ENCODE assay signal across 19 mouse cellular contexts in genomic region chr11:36535591-36535990, GRCm38 (mm10).
DNase-seq lines count a peak whose midpoint lies in the region; ATAC-seq and TF ChIP-seq lines count a peak whose summit lies in the region.
"Had no signal": no experiment of that assay in that cellular context is flagged by ENCODE, and none has a peak within 500 bp of the region (broad histone marks: within the 10 kb centered on the region; RNA-seq: fewer than 3 reads in every experiment).

No protein-coding gene starts in this region.

- H3K9ac ChIP-seq in kidney, embryonic 14.5 days (ENCODE audit: low read depth, low read length), result no peak overlapping the region
- no peak overlapping the region for H3K9ac ChIP-seq in midbrain, embryonic 13.5 days (replicated peaks)
- no peak overlapping the region for H3K9ac ChIP-seq in midbrain, postnatal 0 days (replicated peaks; ENCODE audit: low read length, poor library complexity, severe bottlenecking)
- H3K9ac ChIP-seq: embryonic facial prominence, embryonic 13.5 days; hindbrain, embryonic 13.5 days; liver, postnatal 0 days had no signal

- H3K27ac ChIP-seq in kidney, embryonic 14.5 days (ENCODE audit: low read depth, low read length), result no peak overlapping the region
- peak overlapping the region; percentile 35; the same call in 1 of the 2 replicates for H3K27ac ChIP-seq in midbrain, embryonic 13.5 days
- no peak overlapping the region for H3K27ac ChIP-seq in midbrain, postnatal 0 days (ENCODE audit: low read depth, low read length)
- H3K27ac ChIP-seq: embryonic facial prominence, embryonic 13.5 days; hindbrain, embryonic 13.5 days; limb, embryonic 10.5 days had no signal

- no peaks in the 10 kb centered on the region for H3K36me3 ChIP-seq in kidney, embryonic 14.5 days (ENCODE audit: control insufficient read depth, insufficient read depth, low read length)
- no peaks in the 10 kb centered on the region for H3K36me3 ChIP-seq in midbrain, embryonic 13.5 days
- no peaks in the 10 kb centered on the region for H3K36me3 ChIP-seq in midbrain, postnatal 0 days (ENCODE audit: insufficient read depth, low read length)
- H3K36me3 ChIP-seq: embryonic facial prominence, embryonic 13.5 days; hindbrain, embryonic 13.5 days; limb, embryonic 10.5 days had no signal

- no peak overlapping the region for H3K4me2 ChIP-seq in kidney, embryonic 14.5 days (replicated peaks; ENCODE audit: low read depth, low read length)
- H3K4me2 ChIP-seq in midbrain, embryonic 13.5 days (replicated peaks), result no peak overlapping the region
- H3K4me2 ChIP-seq in midbrain, postnatal 0 days (ENCODE audit: low read depth, low read length, poor library complexity, severe bottlenecking), result no peak overlapping the region
- H3K4me2 ChIP-seq: embryonic facial prominence, embryonic 13.5 days; hindbrain, embryonic 13.5 days had no signal

- 89% methylated on average over 3 of the region's 3 CpGs for WGBS in kidney, embryonic 14.5 days
- 97% methylated on average over 3 of the region's 3 CpGs for WGBS in midbrain, embryonic 13.5 days
- WGBS in midbrain, postnatal 0 days, result 74% methylated on average over 3 of the region's 3 CpGs

- no peak overlapping the region for H3K4me3 ChIP-seq in kidney, embryonic 14.5 days (ENCODE audit: low read length)
- H3K4me3 ChIP-seq in midbrain, embryonic 13.5 days (replicated peaks), result no peak overlapping the region
- H3K4me3 ChIP-seq in midbrain, postnatal 0 days (ENCODE audit: low read depth, low read length), result no peak overlapping the region
- H3K4me3 ChIP-seq: embryonic facial prominence, embryonic 13.5 days; hindbrain, embryonic 13.5 days; limb, embryonic 10.5 days had no signal

- H3K9me3 ChIP-seq in kidney, embryonic 14.5 days (ENCODE audit: control insufficient read depth, low read length), result no peaks in the 10 kb centered on the region
- no peaks in the 10 kb centered on the region for H3K9me3 ChIP-seq in midbrain, embryonic 13.5 days
- H3K9me3 ChIP-seq in midbrain, postnatal 0 days (ENCODE audit: low read length), result no peaks in the 10 kb centered on the region
- H3K9me3 ChIP-seq: embryonic facial prominence, embryonic 13.5 days; hindbrain, embryonic 13.5 days; limb, embryonic 10.5 days had no signal

- no peaks in the 10 kb centered on the region for H3K4me1 ChIP-seq in kidney, embryonic 14.5 days (ENCODE audit: control insufficient read depth, insufficient read depth, low read length)
- peaks cover 6% of the 10 kb centered on the region for H3K4me1 ChIP-seq in midbrain, embryonic 13.5 days (replicated peaks)
- no peaks in the 10 kb centered on the region; the same call in 1 of the 2 replicates for H3K4me1 ChIP-seq in midbrain, postnatal 0 days (ENCODE audit: insufficient read depth, low read length)
- H3K4me1 ChIP-seq: embryonic facial prominence, embryonic 13.5 days; limb, embryonic 10.5 days had no signal

- TF ChIP-seq CTCF in midbrain, postnatal 0 days (IDR thresholded peaks at IDR 0.05), result no peak

- ATAC-seq in kidney, embryonic 14.5 days (ENCODE audit: low FRiP score, low TSS enrichment), result no peak
- no peak for ATAC-seq in midbrain, embryonic 13.5 days
- no peak for ATAC-seq in midbrain, postnatal 0 days (ENCODE audit: low FRiP score)
- ATAC-seq: forebrain, embryonic 14.5 days; inflammation-experienced regulatory T-cells, adult 6 months; liver, postnatal 0 days had no signal

- no peaks in the 10 kb centered on the region for H3K27me3 ChIP-seq in kidney, embryonic 14.5 days (ENCODE audit: control insufficient read depth, insufficient read depth, low read length)
- H3K27me3 ChIP-seq in midbrain, embryonic 13.5 days, result no peaks in the 10 kb centered on the region
- H3K27me3 ChIP-seq in midbrain, postnatal 0 days (ENCODE audit: insufficient read depth, low read length), result no peaks in the 10 kb centered on the region
- H3K27me3 ChIP-seq: embryonic facial prominence, embryonic 13.5 days; hindbrain, embryonic 13.5 days had no signal

- peak; percentile 13 for DNase-seq in adrenal gland, postnatal 14 days
- DNase-seq in adrenal gland, adult (ENCODE audit: inconsistent age in 2 of 2, low spot score in 1 of 2), result no peak
- DNase-seq in kidney, postnatal 14 days, result peak; percentile 37
- DNase-seq in midbrain, postnatal 0 days (ENCODE audit: low spot score), result no peak
- peak; percentile 16 for DNase-seq in lung, postnatal 25 days (ENCODE audit: low spot score)
- no peak for DNase-seq in cerebellum, adult 9-11 months
- DNase-seq: adrenal gland, adult 8-10 months; cerebellum, adult 11 months; gastrocnemius, postnatal 36 days; liver, postnatal 0 days; right cerebral cortex, adult 18-20 months; thymus, postnatal 14 days had no signal

Comparison
In these comparisons a context has a peak if more than half of its experiments do, and no peak if none do; other contexts are left out.
1. DNase-seq: peak in adrenal gland, postnatal 14 days (single experiment), kidney, postnatal 14 days (single experiment) and lung, postnatal 25 days (single experiment); none in adrenal gland, adult (0 of 2), midbrain, postnatal 0 days (single experiment) and cerebellum, adult 9-11 months (single experiment).